Mouse (Mus musculus): ENCODE measurements around the gene Cfap70.

DNA sequence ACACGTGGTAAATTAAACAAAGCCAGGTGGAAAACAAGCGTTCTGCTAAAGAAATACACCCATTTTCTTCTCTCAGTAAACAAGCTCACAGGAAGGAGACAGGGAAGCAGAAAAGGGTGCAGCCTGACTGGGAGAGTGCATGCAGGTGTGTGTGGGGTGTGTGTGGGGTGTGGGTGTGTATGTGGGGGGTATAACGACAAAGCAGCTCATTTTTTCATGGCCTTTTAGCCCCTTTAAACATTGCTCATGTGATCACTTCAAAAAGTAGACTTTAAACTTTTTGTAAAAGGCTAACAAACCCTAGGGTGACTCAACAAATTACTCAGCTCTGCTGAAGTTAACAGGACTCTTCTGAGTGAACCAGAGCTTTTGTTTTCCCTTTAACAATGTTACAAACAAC is 26.4 kb upstream of the Cfap70 start:
- 0 out of 4 replicates have a peak, but pooled peaks of 1 of the 2 experiments have one; percentile 4 for TF ChIP-seq USF2 (IDR thresholded peaks at IDR 0.05; ENCODE audit: borderline replicate concordance in 1 of 2, insufficient read depth in 1 of 2, low read depth in 1 of 2, low read length in 2 of 2)
- no peak for TF ChIP-seq RCOR1 (IDR thresholded peaks at IDR 0.05; ENCODE audit: low read depth, low read length)
- TF ChIP-seq CTCF (IDR thresholded peaks at IDR 0.05 in 2 of 3, conservative IDR thresholded peaks at IDR 0.05 in 1 of 3; ENCODE audit: control insufficient read depth in 1 of 3, insufficient read depth in 1 of 3, low read depth in 2 of 3, low read length in 3 of 3, poor library complexity in 1 of 3, severe bottlenecking in 1 of 3), result no peak
- TF ChIP-seq EP300 (IDR thresholded peaks at IDR 0.05; ENCODE audit: low read depth in 1 of 2, low read length in 2 of 2), result no peak; a peak in 2 of 4 replicates
